Mouse (Mus musculus) MEL (cell line): ENCODE results near the gene Slfn9. TPM values are rescaled to one million over a fixed set of nuclear protein-coding genes. Genes with fewer than 3 reads are reported as not detected.

ENCODE experiments used
- DNase-seq: peaks from one replicate; pipeline ENCODE4 v3.0.0; 2011; ENCODE audit warnings: low read depth, low spot score
- H3K27ac ChIP-seq: 2 replicates; pipeline ENCODE4 v1.5.1; 2012; ENCODE audit warnings: low read depth, mild to moderate bottlenecking, control low read depth, low read length, moderate library complexity; ENCODE audit not compliant: control insufficient read depth
- H3K27me3 ChIP-seq, 2 experiments: fragments of 150-350 bp in 1 of 2; sonication (generic) in 1 of 2; 2 replicates each; pipeline ENCODE4 v1.6.1; 2012; ENCODE audit warnings: low read length in 2 of 2, mild to moderate bottlenecking in 2 of 2, improper control_type of control experiment in 1 of 2, moderate library complexity in 1 of 2; ENCODE audit not compliant: insufficient read depth in 2 of 2, control insufficient read depth in 1 of 2
- H3K36me3 ChIP-seq, 2 experiments: 2 replicates each; pipeline ENCODE4 v1.6.1; 2012 to 2014; ENCODE audit warnings: low read length in 2 of 2, improper control_type of control experiment in 1 of 2, inconsistent platforms in 1 of 2, mild to moderate bottlenecking in 1 of 2; ENCODE audit not compliant: insufficient read depth in 2 of 2, control insufficient read depth in 1 of 2
- H3K4me1 ChIP-seq, 2 experiments: fragments of 150-350 bp in 1 of 2; sonication (generic) in 1 of 2; 2 replicates each; pipeline ENCODE4 v1.6.1; 2012; ENCODE audit warnings: low read length in 2 of 2, improper control_type of control experiment in 1 of 2, mild to moderate bottlenecking in 1 of 2; ENCODE audit not compliant: insufficient read depth in 2 of 2, control insufficient read depth in 1 of 2
- H3K4me3 ChIP-seq, 2 experiments: fragments of 150-350 bp in 1 of 2; sonication (generic) in 1 of 2; 2 replicates each; pipeline ENCODE4 v1.5.1; 2012; ENCODE audit warnings: low read depth in 2 of 2, low read length in 2 of 2, mild to moderate bottlenecking in 2 of 2, moderate library complexity in 2 of 2, control low read depth in 1 of 2, improper control_type of control experiment in 1 of 2; ENCODE audit not compliant: control insufficient read depth in 1 of 2, insufficient read depth in 1 of 2
- H3K79me2 ChIP-seq: 2 replicates; pipeline ENCODE4 v1.6.1; 2012; ENCODE audit warnings: mild to moderate bottlenecking, low read length, moderate library complexity; ENCODE audit not compliant: control insufficient read depth, poor library complexity, insufficient read depth
- H3K9ac ChIP-seq: 2 replicates; pipeline ENCODE4 v1.6.1; 2012; ENCODE audit warnings: low read depth, mild to moderate bottlenecking, control low read depth, low read length, moderate library complexity; ENCODE audit not compliant: control insufficient read depth, poor library complexity, severe bottlenecking
- H3K9me3 ChIP-seq: fragments of 150-350 bp; sonication (generic); replicated peaks from 2 replicates; pipeline ENCODE4 v1.6.1; 2012; ENCODE audit warnings: mild to moderate bottlenecking, low read length, improper control_type of control experiment, moderate library complexity; ENCODE audit not compliant: insufficient read depth
- CHD1 ChIP-seq: IDR thresholded peaks from 2 replicates; pipeline ENCODE4 v1.6.1; 2012; ENCODE audit warnings: low read depth, mild to moderate bottlenecking, inconsistent platforms, low read length, improper control_type of control experiment
- CTCF ChIP-seq, 3 experiments: IDR thresholded peaks in 2 of 3; conservative IDR thresholded peaks in 1 of 3; 2 replicates each; pipeline ENCODE4 v1.5.1; 2011 to 2012; ENCODE audit warnings: low read length in 3 of 3, low read depth in 2 of 3, mild to moderate bottlenecking in 2 of 3, improper control_type of control experiment in 1 of 3, inconsistent platforms in 1 of 3, mixed read lengths in 1 of 3, moderate library complexity in 1 of 3; ENCODE audit not compliant: control insufficient read depth in 1 of 3, insufficient read depth in 1 of 3, poor library complexity in 1 of 3, severe bottlenecking in 1 of 3
- E2F4 ChIP-seq: IDR thresholded peaks from 2 replicates; pipeline ENCODE4 v1.6.1; 2011; ENCODE audit warnings: low read depth, low read length, improper control_type of control experiment, borderline replicate concordance
- ELF1 ChIP-seq: IDR thresholded peaks from 2 replicates; pipeline ENCODE4 v1.6.1; 2014; ENCODE audit warnings: low read depth, mild to moderate bottlenecking, inconsistent platforms, low read length, improper control_type of control experiment, moderate library complexity
- EP300 ChIP-seq, 2 experiments: IDR thresholded peaks; 2 replicates each; pipeline ENCODE4 v1.6.1; 2011; ENCODE audit warnings: improper control_type of control experiment in 2 of 2, low read length in 2 of 2, low read depth in 1 of 2, mild to moderate bottlenecking in 1 of 2
- ETS1 ChIP-seq: IDR thresholded peaks from 2 replicates; pipeline ENCODE4 v1.6.1; 2012; ENCODE audit warnings: low read depth, mild to moderate bottlenecking, inconsistent platforms, low read length, improper control_type of control experiment, moderate library complexity
- GATA1 ChIP-seq: IDR thresholded peaks from 2 replicates; pipeline ENCODE4 v1.6.1; 2011; ENCODE audit warnings: low read depth, low read length, improper control_type of control experiment
- JUND ChIP-seq: IDR thresholded peaks from 2 replicates; pipeline ENCODE4 v1.6.1; 2011; ENCODE audit warnings: low read depth, mild to moderate bottlenecking, improper control_type of control experiment, low read length
- MAX ChIP-seq: IDR thresholded peaks from 2 replicates; pipeline ENCODE4 v1.6.1; 2011; ENCODE audit warnings: low read length, improper control_type of control experiment
- MAZ ChIP-seq: IDR thresholded peaks from 2 replicates; pipeline ENCODE4 v1.6.1; 2012; ENCODE audit warnings: low read depth, mild to moderate bottlenecking, inconsistent platforms, low read length, improper control_type of control experiment
- MEF2A ChIP-seq: IDR thresholded peaks from 2 replicates; pipeline ENCODE4 v1.6.1; 2014; ENCODE audit warnings: low read depth, mild to moderate bottlenecking, inconsistent platforms, low read length, improper control_type of control experiment; ENCODE audit not compliant: poor library complexity, insufficient replicate concordance, severe bottlenecking; ENCODE audit errors: extremely low read depth
- MXI1 ChIP-seq: IDR thresholded peaks from 2 replicates; pipeline ENCODE4 v1.6.1; 2011; ENCODE audit warnings: mild to moderate bottlenecking, low read depth, low read length, improper control_type of control experiment
- MYB ChIP-seq: IDR thresholded peaks from 2 replicates; pipeline ENCODE4 v1.6.1; 2011; ENCODE audit warnings: mild to moderate bottlenecking, low read depth, low read length, improper control_type of control experiment
- MYC ChIP-seq: IDR thresholded peaks from 2 replicates; pipeline ENCODE4 v1.6.1; 2011; ENCODE audit warnings: low read depth, mild to moderate bottlenecking, low read length, improper control_type of control experiment, moderate library complexity
- NELFE ChIP-seq: IDR thresholded peaks from 2 replicates; pipeline ENCODE4 v1.6.1; 2011; ENCODE audit warnings: low read depth, low read length, improper control_type of control experiment
- POLR2A ChIP-seq, 2 experiments: IDR thresholded peaks; 2 replicates each; pipeline ENCODE4 v1.6.1; 2011 to 2012; ENCODE audit warnings: low read length in 2 of 2, mild to moderate bottlenecking in 2 of 2, control low read depth in 1 of 2, improper control_type of control experiment in 1 of 2, low read depth in 1 of 2, moderate library complexity in 1 of 2; ENCODE audit not compliant: control insufficient read depth in 1 of 2, insufficient read depth in 1 of 2, poor library complexity in 1 of 2
- POLR2AphosphoS5 ChIP-seq: IDR thresholded peaks from 2 replicates; pipeline ENCODE4 v1.6.1; 2012; ENCODE audit warnings: low read depth, borderline replicate concordance, mild to moderate bottlenecking, inconsistent platforms, low read length, moderate library complexity, mixed read lengths
- RAD21 ChIP-seq: IDR thresholded peaks from 2 replicates; pipeline ENCODE4 v1.6.1; 2011; ENCODE audit warnings: mild to moderate bottlenecking, low read depth, low read length, improper control_type of control experiment
- RCOR1 ChIP-seq: IDR thresholded peaks from 2 replicates; pipeline ENCODE4 v1.6.1; 2012; ENCODE audit warnings: low read depth, mild to moderate bottlenecking, inconsistent platforms, low read length, improper control_type of control experiment
- SMC3 ChIP-seq: IDR thresholded peaks from 2 replicates; pipeline ENCODE4 v1.6.1; 2011; ENCODE audit warnings: low read depth, low read length, improper control_type of control experiment
- TAL1 ChIP-seq: IDR thresholded peaks from 2 replicates; pipeline ENCODE4 v1.6.1; 2012; ENCODE audit warnings: mild to moderate bottlenecking, inconsistent platforms, low read length, moderate library complexity, mixed read lengths
- TBP ChIP-seq: IDR thresholded peaks from 2 replicates; pipeline ENCODE4 v1.8.0; 2011; ENCODE audit warnings: low read depth, low read length, improper control_type of control experiment
- TCF12 ChIP-seq: IDR thresholded peaks from 2 replicates; pipeline ENCODE4 v1.6.1; 2014; ENCODE audit warnings: low read depth, mild to moderate bottlenecking, inconsistent platforms, low read length, improper control_type of control experiment, moderate library complexity
- UBTF ChIP-seq: IDR thresholded peaks from 2 replicates; pipeline ENCODE4 v1.6.1; 2012; ENCODE audit warnings: low read depth, mild to moderate bottlenecking, inconsistent platforms, low read length, improper control_type of control experiment, moderate library complexity, borderline replicate concordance; ENCODE audit not compliant: insufficient read depth
- USF1 ChIP-seq: IDR thresholded peaks from 2 replicates; pipeline ENCODE4 v1.6.1; 2014; ENCODE audit warnings: low read depth, mild to moderate bottlenecking, inconsistent platforms, low read length, improper control_type of control experiment, moderate library complexity
- USF2 ChIP-seq, 2 experiments: IDR thresholded peaks; 2 replicates each; pipeline ENCODE4 v1.6.1; 2011 to 2012; ENCODE audit warnings: improper control_type of control experiment in 2 of 2, low read length in 2 of 2, borderline replicate concordance in 1 of 2, inconsistent platforms in 1 of 2, low read depth in 1 of 2, mild to moderate bottlenecking in 1 of 2; ENCODE audit not compliant: insufficient read depth in 1 of 2
- ZC3H11A ChIP-seq: IDR thresholded peaks from 2 replicates; pipeline ENCODE4 v1.6.1; 2012; ENCODE audit warnings: low read depth, mild to moderate bottlenecking, inconsistent platforms, low read length, improper control_type of control experiment
- ZMIZ1 ChIP-seq: IDR thresholded peaks from 2 replicates; pipeline ENCODE4 v1.6.1; 2012; ENCODE audit warnings: low read depth, mild to moderate bottlenecking, inconsistent platforms, low read length, improper control_type of control experiment, moderate library complexity
- ZNF384 ChIP-seq: IDR thresholded peaks from 2 replicates; pipeline ENCODE4 v1.6.1; 2012; ENCODE audit warnings: low read depth, mild to moderate bottlenecking, inconsistent platforms, low read length, improper control_type of control experiment
- polyA plus RNA-seq, 2 experiments: library from polyadenylated mRNA; stranded (reverse) in 1 of 2; unstranded in 1 of 2; fragments of >175 nt in 1 of 2; fragments of >200 nt in 1 of 2; gene quantifications; 2 replicates each; pipeline versions ENCODE4 v1.2.1 to v1.2.4; 2012; ENCODE audit warnings: low replicate concordance in 2 of 2, low read depth in 1 of 2; ENCODE audit not compliant: insufficient read length in 2 of 2, insufficient read depth in 1 of 2, missing spikeins in 1 of 2
- total RNA-seq: library from RNA; depleted of rRNA; stranded (reverse); fragments of 300-350 nt; gene quantifications from 2 replicates; pipeline ENCODE4 v1.2.3, GENCODE M21; 2012

Gene Slfn9
- total and polyA plus RNA-seq, 3 experiments: 3.5 to 3.7 TPM; not detected in 1

- DNase-seq: peak; percentile 72
- peak; percentile 54 to 84 (median 79) for TF ChIP-seq CTCF (IDR thresholded peaks at IDR 0.05 in 2 of 3, conservative IDR thresholded peaks at IDR 0.05 in 1 of 3; ENCODE audit: control insufficient read depth in 1 of 3, insufficient read depth in 1 of 3, low read depth in 2 of 3, low read length in 3 of 3, poor library complexity in 1 of 3, severe bottlenecking in 1 of 3)
- no peak for TF ChIP-seq EP300 (IDR thresholded peaks at IDR 0.05; ENCODE audit: low read depth in 1 of 2, low read length in 2 of 2)
- TF ChIP-seq SMC3: peak; percentile 91
- no peak for TF ChIP-seq TBP
- no peak for TF ChIP-seq JUND
- no peak for TF ChIP-seq MYC
- TF ChIP-seq GATA1: 0 out of 2 replicates have a peak, but pooled peaks have one; percentile 14
- TF ChIP-seq E2F4: no peak
- TF ChIP-seq ZC3H11A: peak; percentile 57
- peak; percentile 75 for TF ChIP-seq RAD21
- no peak for TF ChIP-seq ELF1
- Histone ChIP-seq H3K27ac (no peak overlapping the region), H3K79me2 (no peaks in the 10 kb centered on the region), H3K4me1 (peaks cover 0 to 8% of the 10 kb centered on the region in 2 experiments; a peak in 1 of 4 replicates), H3K9ac (no peak overlapping the region), H3K36me3 (peaks cover 0 to 3% of the 10 kb centered on the region in 2 experiments; a peak in 1 of 4 replicates), H3K9me3 (no peaks in the 10 kb centered on the region), H3K27me3 (peaks cover 3 to 9% of the 10 kb centered on the region in 2 experiments; a peak in 3 of 4 replicates), H3K4me3 (no peak overlapping the region)
Measured at GRCm38 (mm10) chr11:82959613-82960012, 32.0 kb downstream of the Slfn9 start.

- no peak overlapping the region for H3K9ac ChIP-seq
- H3K27ac ChIP-seq: no peak overlapping the region
- peaks cover 0 to 8% of the 10 kb centered on the region in 2 experiments; a peak in 1 of 4 replicates for H3K4me1 ChIP-seq
- no peaks in the 10 kb centered on the region for H3K79me2 ChIP-seq
- DNase-seq: peak; percentile 38
- no peak overlapping the region for H3K4me3 ChIP-seq
- no peak for TF ChIP-seq MXI1
- peak; percentile 65 for TF ChIP-seq GATA1
- no peak for TF ChIP-seq CTCF (IDR thresholded peaks at IDR 0.05 in 2 of 3, conservative IDR thresholded peaks at IDR 0.05 in 1 of 3; ENCODE audit: control insufficient read depth in 1 of 3, insufficient read depth in 1 of 3, low read depth in 2 of 3, low read length in 3 of 3, poor library complexity in 1 of 3, severe bottlenecking in 1 of 3)
- TF ChIP-seq TCF12: 0 out of 2 replicates have a peak, but pooled peaks have one; percentile 27
- no peak for TF ChIP-seq POLR2AphosphoS5
- no peak for TF ChIP-seq ZMIZ1
- TF ChIP-seq MAX: no peak
- peak; percentile 52; the same call in 1 of the 2 replicates for TF ChIP-seq RCOR1
- no peak for TF ChIP-seq JUND
- no peak for TF ChIP-seq MEF2A
- TF ChIP-seq MAZ: no peak
- no peak for TF ChIP-seq RAD21
- no peak for TF ChIP-seq E2F4
- TF ChIP-seq CHD1: no peak
- TF ChIP-seq MYC: no peak
- TF ChIP-seq UBTF: no peak
- TF ChIP-seq ZNF384: no peak
- TF ChIP-seq ETS1: no peak
- no peak for TF ChIP-seq NELFE
- no peak for TF ChIP-seq USF1
- no peak for TF ChIP-seq ELF1
- TF ChIP-seq SMC3: no peak
- no peak for TF ChIP-seq TAL1
- no peak for TF ChIP-seq POLR2A (IDR thresholded peaks at IDR 0.05; ENCODE audit: control insufficient read depth in 1 of 2, insufficient read depth in 1 of 2, low read depth in 1 of 2, low read length in 2 of 2, poor library complexity in 1 of 2)
- TF ChIP-seq USF2 (IDR thresholded peaks at IDR 0.05; ENCODE audit: borderline replicate concordance in 1 of 2, insufficient read depth in 1 of 2, low read depth in 1 of 2, low read length in 2 of 2): no peak
- peak in 1 of 2 experiments; percentile 9; a peak in 1 of 4 replicates for TF ChIP-seq EP300 (IDR thresholded peaks at IDR 0.05; ENCODE audit: low read depth in 1 of 2, low read length in 2 of 2)
- no peak for TF ChIP-seq MYB
- peaks cover 0 to 3% of the 10 kb centered on the region in 2 experiments; a peak in 1 of 4 replicates for H3K36me3 ChIP-seq
- H3K9me3 ChIP-seq: no peaks in the 10 kb centered on the region
- H3K27me3 ChIP-seq: no peaks in the 10 kb centered on the region
Measured at GRCm38 (mm10) chr11:82956925-82957324, 34.7 kb downstream of the Slfn9 start.
